Mouse (Mus musculus) testis, adult 2 months (tissue): ENCODE data around the gene Upp1. TPM values are rescaled to one million over a fixed set of nuclear protein-coding genes. Genes with fewer than 3 reads are reported as not detected.

Experiments used
- H3K27ac ChIP-seq: fragments of 200-500 bp; 2 replicates; pipeline ENCODE4 v1.5.1; 2012; ENCODE audit warnings: low read depth, low read length; ENCODE audit not compliant: control insufficient read depth, insufficient read depth
- H3K27me3 ChIP-seq: fragments of 200-500 bp; 2 replicates; pipeline ENCODE4 v1.6.1; 2012; ENCODE audit warnings: mild to moderate bottlenecking, low read length, moderate library complexity; ENCODE audit not compliant: control insufficient read depth, insufficient read depth
- H3K36me3 ChIP-seq: fragments of 200-500 bp; 2 replicates; pipeline ENCODE4 v1.6.1; 2012; ENCODE audit warnings: mild to moderate bottlenecking, low read length; ENCODE audit not compliant: control insufficient read depth, insufficient read depth
- H3K4me1 ChIP-seq: fragments of 200-500 bp; 2 replicates; pipeline ENCODE4 v1.6.1; 2012; ENCODE audit warnings: low read length; ENCODE audit not compliant: control insufficient read depth, insufficient read depth
- H3K4me3 ChIP-seq: fragments of 200-500 bp; 2 replicates; pipeline ENCODE4 v1.5.1; 2012; ENCODE audit warnings: low read depth, mild to moderate bottlenecking, low read length, moderate library complexity, mixed read lengths; ENCODE audit not compliant: control insufficient read depth
- CTCF ChIP-seq: fragments of 200-500 bp; IDR thresholded peaks from 2 replicates; pipeline ENCODE4 v1.5.1; 2012; ENCODE audit warnings: low read depth, mild to moderate bottlenecking, inconsistent platforms, low read length, moderate library complexity; ENCODE audit not compliant: control insufficient read depth, insufficient read depth, insufficient replicate concordance
- POLR2A ChIP-seq: fragments of 200-500 bp; IDR thresholded peaks from 2 replicates; pipeline ENCODE4 v1.6.1; 2012; ENCODE audit warnings: low read depth, mild to moderate bottlenecking, inconsistent platforms, low read length, moderate library complexity; ENCODE audit not compliant: control insufficient read depth
- polyA plus RNA-seq: library from polyadenylated mRNA; depleted of rRNA; stranded (reverse); fragments of >200 nt; gene quantifications from 2 replicates; pipeline ENCODE4 v1.2.3, GENCODE M21; 2012; rRNA removed

The Upp1 gene
- polyA plus RNA-seq: 0.88 and 1.5 TPM in 2 replicates

GRCm38 (mm10) chr11:9118050-9118420, at the start of gene Upp1:
Gene Upp1 (plus strand): TSS chr11:9118103.
- H3K27ac ChIP-seq: no peak within 1 kb of the TSS
- H3K27me3 ChIP-seq: no peaks in the 10 kb centered on the region
- no peak within 1 kb of the TSS for H3K4me3 ChIP-seq
- no peaks in the 10 kb centered on the region for H3K36me3 ChIP-seq
- H3K4me1 ChIP-seq: peaks cover 6% of the 10 kb centered on the region
- TF ChIP-seq POLR2A: no peak
- no peak for TF ChIP-seq CTCF

GRCm38 (mm10) chr11:9076444-9076843, 41.5 kb upstream of the Upp1 start:
- no peak overlapping the region for H3K27ac ChIP-seq
- no peaks in the 10 kb centered on the region for H3K36me3 ChIP-seq
- H3K4me3 ChIP-seq: no peak overlapping the region
- H3K4me1 ChIP-seq: no peaks in the 10 kb centered on the region
- TF ChIP-seq CTCF (no peak), POLR2A (no peak)
- no peaks in the 10 kb centered on the region for H3K27me3 ChIP-seq

GRCm38 (mm10) chr11:9113189-9113588, 4.7 kb upstream of the Upp1 start:
- Histone ChIP-seq H3K36me3 (no peaks in the 10 kb centered on the region), H3K27me3 (no peaks in the 10 kb centered on the region), H3K27ac (no peak overlapping the region), H3K4me3 (no peak overlapping the region), H3K4me1 (peaks cover 2% of the 10 kb centered on the region; the same call in 1 of the 2 replicates)
- TF ChIP-seq POLR2A: no peak
- TF ChIP-seq CTCF: no peak

- Histone ChIP-seq H3K27me3 (no peaks in the 10 kb centered on the region), H3K27ac (no peak overlapping the region), H3K4me1 (peaks cover 6% of the 10 kb centered on the region), H3K36me3 (no peaks in the 10 kb centered on the region), H3K4me3 (no peak overlapping the region)
- TF ChIP-seq POLR2A (no peak), CTCF (no peak)
Measured at GRCm38 (mm10) chr11:9115367-9116120, 2.4 kb upstream of the Upp1 start.

GRCm38 (mm10) chr11:9116121-9116520, 1.8 kb upstream of the Upp1 start:
- H3K27ac ChIP-seq: no peak overlapping the region
- H3K4me3 ChIP-seq: no peak overlapping the region
- TF ChIP-seq CTCF (no peak), POLR2A (no peak)
- no peaks in the 10 kb centered on the region for H3K27me3 ChIP-seq
- peaks cover 6% of the 10 kb centered on the region for H3K4me1 ChIP-seq
- H3K36me3 ChIP-seq: no peaks in the 10 kb centered on the region

- Histone ChIP-seq H3K4me3 (no peak overlapping the region), H3K27me3 (no peaks in the 10 kb centered on the region), H3K36me3 (no peaks in the 10 kb centered on the region), H3K4me1 (peaks cover 6% of the 10 kb centered on the region), H3K27ac (no peak overlapping the region)
- TF ChIP-seq POLR2A (no peak), CTCF (no peak)
Measured at GRCm38 (mm10) chr11:9116916-9117315, 987 bp upstream of the Upp1 start.

- TF ChIP-seq POLR2A (no peak), CTCF (no peak)
- no peaks in the 10 kb centered on the region for H3K27me3 ChIP-seq
- no peak overlapping the region for H3K4me3 ChIP-seq
- no peak overlapping the region for H3K27ac ChIP-seq
- no peaks in the 10 kb centered on the region for H3K36me3 ChIP-seq
- peaks cover 6% of the 10 kb centered on the region for H3K4me1 ChIP-seq
Measured at GRCm38 (mm10) chr11:9117358-9118049, 399 bp upstream of the Upp1 start.
